Mouse (Mus musculus) lung, postnatal 0 days (tissue): ENCODE results near the gene Iqce. TPM values are rescaled to one million over a fixed set of nuclear protein-coding genes. Genes with fewer than 3 reads are reported as not detected.

ENCODE experiments used
- ATAC-seq: fragments of 200-750 bp; cut with Nextera tagmentation; 2 replicates; pipeline ENCODE4 v1.8.0; 2017; ENCODE audit warnings: moderate library complexity
- DNase-seq: peaks from one replicate; pipeline ENCODE4 v3.0.0-alpha.2; 2016; ENCODE audit warnings: low spot score
- H3K27ac ChIP-seq: fragments of 300-500 bp; sonication (generic); 2 replicates; pipeline ENCODE4 v1.5.1; 2014; ENCODE audit warnings: antibody characterized with exemption, mild to moderate bottlenecking, low read length, mixed read lengths
- H3K27me3 ChIP-seq: fragments of 300-500 bp; sonication (generic); replicated peaks from 2 replicates; pipeline ENCODE4 v1.6.1; 2014; ENCODE audit warnings: low read length, mixed read lengths; ENCODE audit not compliant: insufficient read depth
- H3K36me3 ChIP-seq: fragments of 300-500 bp; sonication (generic); 2 replicates; pipeline ENCODE4 v1.6.1; 2014; ENCODE audit warnings: low read length, mixed read lengths; ENCODE audit not compliant: insufficient read depth
- H3K4me1 ChIP-seq: fragments of 300-500 bp; sonication (generic); 2 replicates; pipeline ENCODE4 v1.6.1; 2014; ENCODE audit warnings: antibody characterized with exemption, low read depth, low read length, mixed read lengths; ENCODE audit not compliant: insufficient read depth
- H3K4me2 ChIP-seq: fragments of 300-500 bp; sonication (generic); replicated peaks from 2 replicates; pipeline ENCODE4 v1.6.1; 2014; ENCODE audit warnings: low read depth, mild to moderate bottlenecking, low read length, moderate library complexity, mixed read lengths
- H3K4me3 ChIP-seq: fragments of 300-500 bp; sonication (generic); 2 replicates; pipeline ENCODE4 v1.5.1; 2014; ENCODE audit warnings: low read depth, low read length
- H3K9ac ChIP-seq: fragments of 300-500 bp; sonication (generic); replicated peaks from 2 replicates; pipeline ENCODE4 v1.6.1; 2014; ENCODE audit warnings: low read depth, mild to moderate bottlenecking
- H3K9me3 ChIP-seq: fragments of 300-500 bp; sonication (generic); 2 replicates; pipeline ENCODE4 v1.6.1; 2016; ENCODE audit warnings: low read length, mixed read lengths
- CTCF ChIP-seq: IDR thresholded peaks from 2 replicates; pipeline ENCODE4 v1.5.1; 2016; ENCODE audit warnings: antibody characterized with exemption, mild to moderate bottlenecking
- EP300 ChIP-seq: IDR thresholded peaks from 2 replicates; pipeline ENCODE4 v1.6.1; 2016; ENCODE audit warnings: antibody characterized with exemption, mild to moderate bottlenecking, control low read depth
- WGBS: fragments of 180-500 bp; shearing (Covaris S2); extraction: QIAGEN DNeasy Blood & Tissue Kit; methylation state at CpG from one replicate; pipeline ENCODE4 v1.1.7; 2014; 5-methylcytosine and 5-hydroxymethylcytosine counted together
- polyA plus RNA-seq: library from polyadenylated mRNA; unstranded; fragments of >200 nt; fragmentation: Nextera tagmentation; extraction: Ambion mirVana; gene quantifications from 2 replicates; pipeline ENCODE4 v1.2.1, GENCODE M21; 2015

The Iqce gene
- polyA plus RNA-seq, 1 experiment from 2014 or later, result 11.0 TPM

- no peaks in the 10 kb centered on the region for H3K9me3 ChIP-seq
- no peaks in the 10 kb centered on the region for H3K27me3 ChIP-seq
- no peak overlapping the region for H3K4me2 ChIP-seq
- H3K4me3 ChIP-seq, result no peak overlapping the region
- TF ChIP-seq CTCF (no peak), EP300 (no peak)
- DNase-seq (no peak), ATAC-seq (no peak)
- no peak overlapping the region for H3K9ac ChIP-seq
- no peaks in the 10 kb centered on the region for H3K36me3 ChIP-seq
- no peak overlapping the region for H3K27ac ChIP-seq
- no peaks in the 10 kb centered on the region for H3K4me1 ChIP-seq
- 51% methylated on average over 11 of the region's 11 CpGs for WGBS
These were observed 38.9 kb upstream of the Iqce start for GRCm38 (mm10) chr5:140741040-140741439.

- no peak overlapping the region for H3K9ac ChIP-seq
- no peak overlapping the region for H3K4me2 ChIP-seq
- H3K4me3 ChIP-seq, result no peak overlapping the region
- H3K27ac ChIP-seq, result no peak overlapping the region
- 68% methylated on average over 12 of the region's 12 CpGs for WGBS
- H3K36me3 ChIP-seq, result no peaks in the 10 kb centered on the region
- ATAC-seq (no peak), DNase-seq (no peak)
- TF ChIP-seq CTCF (no peak), EP300 (no peak)
- peaks cover 5% of the 10 kb centered on the region; the same call in 1 of the 2 replicates for H3K4me1 ChIP-seq
- 0 out of 2 replicates have a peak, but pooled peaks cover 8% of the 10 kb centered on the region for H3K27me3 ChIP-seq
- no peaks in the 10 kb centered on the region for H3K9me3 ChIP-seq
These were observed 37.6 kb upstream of the Iqce start for GRCm38 (mm10) chr5:140739813-140740212.

DNA sequence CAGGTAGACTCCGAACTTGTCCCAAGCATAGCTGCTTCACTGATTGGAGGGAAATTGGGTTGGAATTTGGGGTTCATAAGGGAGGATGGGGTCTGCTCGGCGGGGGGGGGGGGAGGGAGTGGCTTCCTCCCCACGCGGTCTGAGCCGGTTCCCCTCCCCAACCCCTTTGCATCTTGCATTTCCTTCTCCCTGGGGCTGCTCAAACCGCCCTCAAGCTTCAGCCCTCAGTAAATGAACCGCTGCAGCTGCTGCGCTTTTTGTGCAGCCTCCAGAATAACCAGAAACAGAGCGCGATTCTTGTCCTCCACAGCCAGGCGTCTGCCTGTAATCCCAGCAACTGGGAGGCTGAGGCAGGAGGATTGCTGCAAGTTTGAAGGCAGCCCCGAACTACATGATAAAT is 34.0 kb upstream of the Iqce start:
- no peaks in the 10 kb centered on the region for H3K9me3 ChIP-seq
- no peak overlapping the region for H3K9ac ChIP-seq
- H3K36me3 ChIP-seq, result no peaks in the 10 kb centered on the region
- H3K4me3 ChIP-seq, result no peak overlapping the region
- 15% methylated on average over 11 of the region's 13 CpGs for WGBS
- no peak overlapping the region for H3K4me2 ChIP-seq
- no peak for ATAC-seq
- H3K27ac ChIP-seq, result no peak overlapping the region
- DNase-seq, result no peak
- H3K4me1 ChIP-seq, result peaks cover 5% of the 10 kb centered on the region; the same call in 1 of the 2 replicates
- H3K27me3 ChIP-seq, result 0 out of 2 replicates have a peak, but pooled peaks cover 8% of the 10 kb centered on the region
- no peak for TF ChIP-seq EP300
- TF ChIP-seq CTCF, result no peak

DNA sequence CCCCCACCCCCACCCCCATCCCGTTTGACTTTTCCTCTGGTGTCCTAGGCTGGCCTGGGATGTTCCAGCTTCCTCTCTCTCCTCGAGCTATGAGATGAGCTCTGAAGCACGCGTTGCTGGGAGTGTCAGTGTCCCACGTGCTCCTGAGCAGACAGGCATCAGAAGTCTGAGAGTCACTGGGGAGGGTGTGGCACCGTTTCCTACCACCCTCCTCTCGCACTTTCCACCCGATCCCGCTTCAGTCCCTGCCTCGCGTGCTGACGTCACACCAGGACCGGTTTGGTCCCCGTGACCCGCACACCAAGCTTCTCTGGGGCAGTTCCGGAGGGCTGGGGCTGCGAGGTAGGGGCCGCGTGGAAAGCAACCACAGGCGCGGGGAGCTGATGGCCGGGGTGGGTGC is 33.1 kb upstream of the Iqce start:
- ATAC-seq (peak; percentile 78), DNase-seq (peak; percentile 74)
- Histone ChIP-seq H3K27ac (no peak overlapping the region), H3K4me1 (peaks cover 5% of the 10 kb centered on the region; the same call in 1 of the 2 replicates), H3K4me3 (peak overlapping the region; percentile 23), H3K4me2 (peak overlapping the region; percentile 51), H3K9me3 (no peaks in the 10 kb centered on the region), H3K36me3 (no peaks in the 10 kb centered on the region), H3K27me3 (0 out of 2 replicates have a peak, but pooled peaks cover 8% of the 10 kb centered on the region), H3K9ac (no peak overlapping the region)
- WGBS, result 2% methylated on average over 22 of the region's 22 CpGs
- no peak for TF ChIP-seq EP300
- no peak for TF ChIP-seq CTCF

- ATAC-seq (peak; percentile 25; the same call in 1 of the 2 replicates), DNase-seq (peak; percentile 35)
- H3K4me2 ChIP-seq, result no peak overlapping the region
- TF ChIP-seq CTCF (no peak), EP300 (no peak)
- H3K27me3 ChIP-seq, result 0 out of 2 replicates have a peak, but pooled peaks cover 8% of the 10 kb centered on the region
- H3K27ac ChIP-seq, result no peak overlapping the region
- no peaks in the 10 kb centered on the region for H3K9me3 ChIP-seq
- H3K36me3 ChIP-seq, result no peaks in the 10 kb centered on the region
- WGBS, result 53% methylated on average over 3 of the region's 3 CpGs
- H3K4me1 ChIP-seq, result peaks cover 5% of the 10 kb centered on the region; the same call in 1 of the 2 replicates
- no peak overlapping the region for H3K9ac ChIP-seq
- no peak overlapping the region for H3K4me3 ChIP-seq
These were observed 31.2 kb upstream of the Iqce start for GRCm38 (mm10) chr5:140733336-140733735.

GRCm38 (mm10) chr5:140732195-140732594 is 30.0 kb upstream of the Iqce start:
- DNase-seq, result no peak
- TF ChIP-seq EP300, result no peak
- TF ChIP-seq CTCF, result peak; percentile 51
- Histone ChIP-seq H3K9ac (no peak overlapping the region), H3K4me3 (no peak overlapping the region), H3K36me3 (no peaks in the 10 kb centered on the region), H3K9me3 (no peaks in the 10 kb centered on the region), H3K27ac (no peak overlapping the region), H3K4me2 (no peak overlapping the region), H3K4me1 (peaks cover 5% of the 10 kb centered on the region; the same call in 1 of the 2 replicates), H3K27me3 (0 out of 2 replicates have a peak, but pooled peaks cover 8% of the 10 kb centered on the region)
- WGBS, result 63% methylated on average over 4 of the region's 4 CpGs
- ATAC-seq, result no peak
